Mouse (Mus musculus): ENCODE measurements around the gene Gck.
"Not testable (repeated sequence)": the region's sequence is repeated elsewhere in the genome, so short reads cannot be mapped to it uniquely, and the experiment has no call there.

Gck gene

DNA sequence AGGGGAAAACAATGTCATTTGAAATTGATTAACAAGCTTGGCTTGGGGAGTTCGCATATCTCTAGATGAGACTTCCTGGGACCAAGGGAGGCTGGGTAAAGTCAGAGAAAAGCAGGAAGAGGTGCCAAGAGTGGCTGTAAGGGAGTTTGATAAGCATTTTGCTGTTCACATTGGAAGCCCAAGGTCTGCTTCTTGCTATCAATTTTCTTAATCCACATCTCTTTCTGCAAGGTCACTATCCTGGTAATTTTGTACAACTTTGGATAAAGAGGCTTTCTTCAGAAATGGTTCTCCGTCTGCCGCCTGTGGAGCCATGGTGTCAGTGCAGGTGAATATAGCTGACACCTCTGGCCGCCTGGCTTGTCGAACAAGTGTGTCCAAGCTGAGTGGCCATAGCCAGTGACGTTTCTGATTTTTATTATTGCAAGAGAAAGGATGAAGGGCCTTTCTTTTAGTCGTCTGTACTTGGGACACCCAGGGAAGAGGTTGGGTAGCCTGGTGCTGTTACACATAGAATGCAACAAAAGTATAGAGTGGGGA is 5.2 kb upstream of the Gck start:
- DNase-seq (ENCODE audit: low spot score): peak; percentile 54

- no peak for DNase-seq (ENCODE audit: low spot score)
Measured at GRCm38 (mm10) chr11:5954435-5954834, 4.6 kb upstream of the Gck start.

GRCm38 (mm10) chr11:5953130-5953765 is 3.4 kb upstream of the Gck start:
- peak; percentile 48 for DNase-seq (ENCODE audit: low spot score)

- no peak for DNase-seq (ENCODE audit: low spot score)
Measured at GRCm38 (mm10) chr11:5952501-5952900, 2.6 kb upstream of the Gck start.

DNA sequence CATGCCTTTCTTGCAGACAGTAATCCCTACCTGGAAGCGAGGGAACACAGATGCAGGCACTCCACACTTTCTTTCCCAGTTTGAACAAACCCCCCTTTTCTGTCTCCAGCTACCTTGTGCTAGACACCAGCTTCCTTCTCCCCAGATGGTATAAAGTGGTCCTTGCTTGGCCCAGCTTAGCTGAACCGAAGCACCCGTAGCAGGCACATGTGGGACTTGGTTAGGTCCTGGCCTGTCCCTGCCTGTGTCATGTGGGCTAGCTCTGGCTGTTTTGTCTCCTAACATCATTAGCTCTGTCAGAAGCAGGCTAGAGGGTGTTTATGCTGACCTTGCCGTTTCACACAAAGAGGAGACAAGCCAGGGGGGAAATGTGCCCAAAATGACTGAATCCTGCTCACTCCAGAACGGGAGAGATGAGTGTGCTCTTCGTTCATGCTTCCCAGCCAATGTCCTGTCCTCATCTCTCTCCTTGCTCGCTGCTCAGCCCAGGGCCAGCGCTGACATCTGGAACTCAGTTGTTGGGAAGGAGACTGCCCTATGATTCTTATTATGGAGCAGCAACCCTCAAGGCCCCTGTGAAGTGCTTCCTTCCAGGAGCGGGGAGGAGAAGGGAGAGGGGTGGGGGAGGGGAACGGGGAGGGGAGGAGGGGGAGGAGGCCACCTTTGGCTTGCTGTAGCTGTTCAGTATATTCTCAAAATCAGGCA is 1.2 kb downstream of the Gck start:
- no peak for DNase-seq (ENCODE audit: low spot score)

DNA sequence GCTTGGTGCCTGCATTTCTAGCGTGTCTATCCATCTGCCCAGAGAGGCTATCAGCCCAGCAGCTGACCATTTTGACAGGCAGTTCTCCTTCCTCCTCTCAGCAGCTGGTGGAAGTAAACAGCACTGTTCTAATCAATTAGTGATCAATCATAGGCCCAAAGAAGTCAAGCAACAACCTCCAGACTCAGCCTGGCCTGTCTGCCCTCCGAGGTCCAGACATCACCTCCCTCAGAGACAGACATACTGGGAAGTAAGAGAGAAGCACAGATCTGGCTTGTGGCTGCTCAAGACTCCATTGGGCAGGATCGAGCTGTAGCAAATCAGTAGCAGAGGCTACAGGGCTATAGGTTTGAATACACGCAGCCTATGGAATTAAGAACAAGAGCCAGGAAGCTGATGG is 2.1 kb downstream of the Gck start:
- DNase-seq (ENCODE audit: low spot score): no peak

- DNase-seq (ENCODE audit: low spot score): no peak
Measured at GRCm38 (mm10) chr11:5945096-5945495, 4.8 kb downstream of the Gck start.

GRCm38 (mm10) chr11:5942966-5943365 is 6.9 kb downstream of the Gck start:
- no peak for DNase-seq (ENCODE audit: low spot score)

DNA sequence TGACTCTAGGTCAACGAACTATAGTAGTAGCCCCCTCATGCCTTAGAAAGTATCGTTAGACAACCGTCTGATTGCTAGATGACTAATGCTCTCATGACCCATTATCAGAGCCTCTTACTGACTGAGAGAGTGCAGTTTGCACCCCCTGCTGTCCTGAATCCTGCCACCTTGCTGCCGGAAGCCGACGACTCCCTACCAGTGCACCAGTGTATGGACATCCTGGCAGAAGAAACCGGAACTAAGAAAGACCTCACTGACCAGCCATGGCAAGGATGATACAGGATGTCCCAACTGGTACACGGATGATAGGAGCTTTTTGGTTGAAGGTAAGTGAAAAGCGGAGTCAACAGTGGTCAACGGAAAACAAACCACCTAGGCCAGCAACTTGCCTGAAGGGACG is 15.3 kb downstream of the Gck start:
- not testable (repeated sequence) for DNase-seq (ENCODE audit: low spot score)

- DNase-seq (ENCODE audit: low spot score): not testable (repeated sequence)
Measured at GRCm38 (mm10) chr11:5931947-5932346, 17.9 kb downstream of the Gck start.

GRCm38 (mm10) chr11:5930578-5930977 is 19.3 kb downstream of the Gck start:
- DNase-seq (ENCODE audit: low spot score): no peak

GRCm38 (mm10) chr11:5926696-5927220 is 23.1 kb downstream of the Gck start:
- DNase-seq (ENCODE audit: low spot score): no peak

DNA sequence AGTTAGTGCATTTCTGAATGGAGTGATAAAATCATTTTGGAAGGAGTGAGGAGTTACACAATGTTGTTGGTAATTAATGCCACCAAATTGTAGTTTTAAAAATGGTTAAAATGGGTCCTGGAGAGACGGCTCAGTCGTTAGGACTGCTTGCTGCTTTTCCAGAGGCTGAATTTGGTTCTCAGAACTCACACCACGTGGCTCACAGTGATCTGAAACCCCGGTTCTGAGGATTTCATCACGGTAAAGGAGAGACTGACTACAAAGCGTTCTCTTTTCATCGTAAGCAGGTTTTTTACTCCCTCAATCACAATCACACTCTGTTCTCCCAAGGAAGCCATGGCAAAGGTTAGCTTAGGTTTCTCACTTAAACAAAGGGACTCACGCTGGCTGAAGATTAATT is 25.2 kb downstream of the Gck start:
- no peak for DNase-seq (ENCODE audit: low spot score)

DNA sequence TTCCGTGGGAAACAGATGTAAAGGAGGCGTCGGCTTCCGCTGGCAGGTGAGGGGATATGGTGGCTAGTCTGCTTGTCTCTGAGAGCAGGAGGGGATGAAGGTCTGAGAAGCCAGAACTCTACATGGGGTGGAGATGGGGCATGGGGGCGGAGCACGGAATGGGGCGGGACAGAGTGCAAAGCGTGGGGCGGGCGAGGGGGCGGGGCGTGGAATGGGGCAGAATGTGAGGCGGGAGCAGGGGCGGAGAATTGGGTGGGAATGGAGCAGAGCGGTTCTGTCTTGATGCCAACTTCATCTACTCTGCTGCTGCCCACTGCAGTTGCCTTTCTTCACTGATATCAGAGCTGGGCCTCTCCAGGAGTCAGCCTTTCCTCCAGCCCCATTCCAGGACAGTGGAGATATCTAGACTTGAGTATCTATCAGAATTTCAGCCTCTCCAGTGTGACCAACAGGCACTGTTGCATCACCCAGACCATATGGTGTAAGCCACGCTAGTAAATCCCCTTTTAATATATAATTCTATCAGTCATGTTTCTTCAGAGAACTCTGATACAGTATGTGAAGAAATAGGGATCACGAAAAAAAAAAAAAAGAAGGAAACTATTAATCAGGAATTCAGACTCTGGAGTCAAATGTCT is 29.4 kb downstream of the Gck start:
- no peak for DNase-seq (ENCODE audit: low spot score)

DNA sequence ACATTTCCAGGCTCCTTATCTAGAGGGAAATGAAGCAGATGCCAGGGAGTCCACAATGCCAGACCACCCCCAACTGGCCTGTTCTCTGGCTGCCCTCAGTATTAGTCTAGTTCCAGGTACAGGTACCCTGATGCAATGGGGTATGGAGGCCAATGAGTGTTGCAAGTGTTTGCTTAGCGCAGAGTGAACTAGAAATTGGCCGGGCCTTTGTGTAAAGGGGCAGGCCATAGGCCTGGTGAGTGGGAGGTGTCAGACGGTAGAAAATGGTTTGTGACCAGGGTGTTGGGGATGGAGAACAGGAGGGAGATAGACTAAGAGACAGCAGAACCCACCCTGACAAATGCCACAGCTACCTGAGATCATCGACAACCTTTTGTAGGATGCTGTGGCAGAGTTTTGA is 30.3 kb downstream of the Gck start:
- no peak for DNase-seq (ENCODE audit: low spot score)

GRCm38 (mm10) chr11:5918111-5918510 is 31.8 kb downstream of the Gck start:
- DNase-seq (ENCODE audit: low spot score): no peak

DNA sequence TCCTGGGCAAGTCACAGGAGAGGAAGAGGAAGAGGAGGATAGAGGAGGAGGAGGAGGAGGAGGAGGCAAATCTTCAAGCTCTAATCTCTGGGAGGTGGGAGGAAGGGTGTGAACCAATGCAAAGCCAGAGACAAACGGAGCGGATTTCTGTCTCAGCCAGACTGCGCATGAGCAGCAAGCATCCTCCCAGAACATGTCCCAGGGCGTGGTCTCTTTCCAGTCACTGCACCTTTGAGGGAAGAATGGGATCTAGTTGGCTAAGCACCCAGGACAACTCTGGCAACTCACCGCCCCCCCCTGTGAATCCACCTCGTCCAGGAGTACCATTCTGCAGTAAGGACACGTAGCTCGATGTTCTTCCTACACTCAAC is 33.7 kb downstream of the Gck start:
- DNase-seq (ENCODE audit: low spot score): no peak

GRCm38 (mm10) chr11:5915429-5916177 is 34.3 kb downstream of the Gck start:
- no peak for DNase-seq (ENCODE audit: low spot score)

- DNase-seq (ENCODE audit: low spot score): no peak
Measured at GRCm38 (mm10) chr11:5914940-5915339, 34.9 kb downstream of the Gck start.

DNA sequence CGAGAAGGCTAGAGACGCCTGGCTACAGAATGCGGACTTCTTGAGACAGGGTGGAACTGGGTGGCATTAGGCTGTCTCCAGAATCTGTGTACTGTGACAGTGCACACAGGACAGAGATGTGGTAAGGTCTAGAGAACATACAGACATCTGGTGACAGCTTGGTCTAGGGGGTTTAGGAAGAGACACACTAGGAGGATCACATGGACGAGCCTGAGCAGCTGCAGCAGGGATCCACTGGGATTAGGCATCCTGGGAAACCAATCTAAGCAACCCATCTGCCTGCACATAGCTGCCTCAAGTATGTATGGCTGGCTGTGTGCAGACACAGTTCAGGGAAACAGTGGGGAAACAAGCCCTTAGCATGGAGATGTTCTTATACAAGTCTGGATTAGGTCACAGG is 35.9 kb downstream of the Gck start:
- no peak for DNase-seq (ENCODE audit: low spot score)

- no peak for DNase-seq (ENCODE audit: low spot score)
Measured at GRCm38 (mm10) chr11:5913256-5913655, 36.6 kb downstream of the Gck start.

- peak; percentile 24 for DNase-seq (ENCODE audit: low spot score)
Measured at GRCm38 (mm10) chr11:5912635-5913034, 37.2 kb downstream of the Gck start.

Data from c-Kit-positive CD71-positive TER-119-positive erythroid progenitor cells, embryonic 14.5 days (primary cell).